Mouse (Mus musculus): ENCODE results near the gene Sult3a1.
"Not testable (repeated sequence)": the region's sequence is repeated elsewhere in the genome, so short reads cannot be mapped to it uniquely, and the experiment has no call there.

The Sult3a1 gene

DNA sequence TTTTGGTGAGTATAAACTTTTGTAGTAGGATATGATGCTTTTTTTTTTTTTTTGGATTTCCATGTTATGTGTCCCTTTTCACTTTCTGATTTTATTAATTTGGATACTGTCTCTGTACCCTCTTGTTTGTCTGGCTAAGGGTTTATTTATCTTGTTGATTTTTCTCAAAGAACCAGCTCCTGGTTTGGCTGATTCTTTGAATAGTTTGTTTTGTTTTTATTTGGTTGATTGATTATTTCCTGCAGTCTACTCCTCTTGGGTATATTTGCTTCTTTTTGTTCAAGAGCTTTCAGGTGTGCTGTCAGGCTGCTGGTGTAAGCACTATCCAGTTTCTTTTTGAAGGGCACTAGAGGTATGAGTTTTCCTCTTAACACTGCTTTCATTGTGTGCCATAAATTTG lies at the start of gene Sult3a1:
Sult3a1 (plus strand) TSS at position 301 of the 400 bp plus-strand sequence.
- no peak for DNase-seq

DNA sequence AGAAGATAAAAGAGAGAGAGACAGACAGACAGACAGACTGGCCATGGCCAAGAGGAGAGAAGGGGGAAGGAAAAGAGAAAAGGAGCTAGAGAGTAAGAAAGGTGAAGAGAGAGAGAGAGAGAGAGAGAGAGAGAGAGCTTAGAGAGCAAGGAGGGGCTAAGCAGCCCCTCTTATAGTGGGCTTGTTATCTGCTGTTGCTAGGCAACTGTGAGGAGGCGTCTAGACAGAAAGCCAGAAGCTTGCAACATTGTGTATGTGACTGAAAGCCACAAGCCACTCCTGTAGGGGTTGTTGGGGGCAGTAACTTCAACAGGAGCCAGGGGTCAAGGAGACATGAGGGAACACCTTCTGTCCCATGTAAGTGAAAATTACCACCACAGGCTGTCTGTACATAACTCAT lies 45.7 kb upstream of the Sult3a1 start:
- DNase-seq, result no peak

DNA sequence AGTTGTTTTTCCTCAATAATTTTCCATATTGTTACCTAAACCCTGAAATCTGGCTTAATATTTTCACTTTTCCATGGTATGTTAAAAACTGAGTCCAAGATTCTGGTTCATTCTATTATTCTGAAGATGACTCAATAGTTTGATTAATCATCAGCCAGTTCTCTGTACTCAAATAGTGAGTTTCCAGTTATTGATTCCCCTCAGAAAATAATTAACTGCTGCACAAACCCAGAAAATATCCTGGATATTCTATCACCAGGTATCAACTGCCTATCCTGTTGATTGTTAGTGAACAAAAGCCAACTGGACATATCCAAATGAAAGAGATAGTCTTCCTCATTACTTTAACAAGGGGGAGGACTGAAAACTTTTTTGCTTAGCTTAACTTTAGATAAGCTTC lies 43.3 kb upstream of the Sult3a1 start:
- no peak for DNase-seq

DNA sequence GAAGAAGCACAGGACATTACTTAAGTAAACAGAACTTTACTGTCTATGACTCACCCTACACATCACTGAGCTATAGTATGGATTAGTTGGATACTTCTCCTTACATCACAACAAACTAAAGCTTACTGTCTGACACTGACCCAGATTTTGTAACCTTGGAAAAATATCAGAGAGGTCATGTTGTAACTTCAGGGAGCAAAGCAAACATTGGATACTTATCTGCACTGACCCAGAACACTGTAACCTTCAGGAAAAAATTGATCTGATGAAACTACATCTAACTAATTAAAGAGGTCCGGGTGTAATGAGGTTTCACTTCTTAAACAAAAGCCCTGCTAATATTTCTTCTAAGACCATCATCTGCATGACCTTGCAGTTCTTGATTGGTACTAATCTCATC lies 40.6 kb upstream of the Sult3a1 start:
- DNase-seq, result no peak

DNA sequence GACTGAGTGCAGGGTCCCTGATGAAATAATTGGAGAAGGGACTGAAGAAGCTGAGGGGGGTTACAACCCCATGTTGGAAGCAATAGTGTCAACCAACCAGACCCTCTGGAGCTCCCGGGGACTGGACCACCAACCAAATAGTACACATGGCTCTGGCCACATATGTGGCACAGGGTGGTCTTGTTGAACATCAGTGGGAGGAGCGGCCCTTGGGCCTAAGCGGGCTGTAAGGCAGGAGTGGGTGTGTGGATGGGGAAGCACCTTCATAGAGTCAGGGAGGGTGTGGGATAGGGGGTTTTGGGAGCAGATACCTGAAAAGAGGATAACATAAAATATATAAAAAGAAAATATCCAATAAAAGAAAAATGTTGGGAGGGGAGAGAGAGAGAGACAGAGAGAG lies 36.6 kb upstream of the Sult3a1 start:
- no peak for DNase-seq

DNA sequence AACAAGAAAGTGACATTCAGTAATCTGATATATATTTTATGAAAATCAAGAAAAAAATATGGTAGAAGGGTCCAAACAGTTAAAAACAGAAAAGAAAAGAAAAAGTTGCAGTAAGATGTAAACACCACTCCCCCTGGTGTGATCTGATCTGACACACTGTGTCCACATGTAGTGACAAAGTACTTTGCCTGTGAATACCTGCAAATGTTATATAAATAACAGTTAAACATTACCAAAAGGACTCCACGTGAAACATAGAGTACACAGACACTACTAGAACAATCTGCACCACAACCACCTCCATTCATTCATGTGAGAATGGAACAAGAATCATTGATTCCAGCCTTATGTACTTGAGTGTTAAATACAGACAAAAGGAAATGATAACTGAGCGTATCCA lies 8.5 kb downstream of the Sult3a1 start:
- no peak for DNase-seq

DNA sequence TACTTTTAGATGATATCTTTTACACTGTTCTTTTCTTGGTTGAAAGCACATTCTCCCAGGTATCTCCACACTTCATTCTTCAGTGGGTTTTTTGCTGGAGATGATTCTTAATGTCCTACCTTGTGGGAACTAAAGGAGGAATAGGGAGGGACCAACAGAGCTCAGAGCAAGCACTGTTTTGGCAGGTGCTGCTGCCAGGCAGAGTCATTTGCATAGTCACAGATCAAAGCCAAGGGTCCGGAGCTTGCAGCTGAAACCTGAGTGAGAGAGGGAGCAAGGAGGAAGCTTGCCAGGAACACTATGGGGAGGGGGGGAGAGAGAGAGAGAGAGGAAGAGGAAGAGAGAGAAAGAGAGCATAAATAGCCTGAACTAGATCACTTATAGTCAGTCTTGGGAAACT lies 12.9 kb downstream of the Sult3a1 start:
- no peak for DNase-seq

DNA sequence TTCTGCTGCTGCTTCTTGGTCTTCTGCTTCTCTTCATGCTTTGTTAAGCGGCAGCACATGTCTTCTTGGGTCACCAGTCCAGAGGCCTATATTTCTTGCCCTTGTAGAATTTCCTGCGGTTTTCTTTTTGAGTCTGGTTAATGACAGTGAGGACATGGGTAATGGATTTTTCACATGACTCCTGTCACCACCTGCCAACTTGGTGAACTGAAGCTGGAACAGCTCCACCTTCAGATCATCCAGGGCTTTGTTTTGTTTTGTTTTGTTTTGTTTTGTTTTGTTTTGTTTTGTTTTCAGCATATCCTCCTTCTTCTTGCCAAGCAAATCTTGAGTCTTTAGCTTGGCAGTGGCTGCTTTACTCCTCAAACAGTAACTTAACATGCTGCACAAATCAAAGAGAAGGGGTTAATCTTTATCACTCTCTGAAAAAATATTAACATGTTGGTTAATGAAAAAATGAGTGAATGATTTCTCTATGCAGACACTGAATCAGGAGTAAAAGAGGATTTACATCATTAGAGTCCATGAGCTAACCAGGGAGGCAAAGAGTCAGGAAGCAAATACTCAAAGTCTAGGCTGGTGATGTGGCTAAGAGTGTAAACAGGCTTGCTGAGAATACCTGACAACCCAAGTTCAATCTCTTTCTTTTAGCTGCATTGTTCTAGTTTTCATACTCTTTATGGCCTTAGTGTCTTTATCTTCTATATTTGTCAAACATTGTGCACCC lies 15.3 kb downstream of the Sult3a1 start:
- no peak for DNase-seq

DNA sequence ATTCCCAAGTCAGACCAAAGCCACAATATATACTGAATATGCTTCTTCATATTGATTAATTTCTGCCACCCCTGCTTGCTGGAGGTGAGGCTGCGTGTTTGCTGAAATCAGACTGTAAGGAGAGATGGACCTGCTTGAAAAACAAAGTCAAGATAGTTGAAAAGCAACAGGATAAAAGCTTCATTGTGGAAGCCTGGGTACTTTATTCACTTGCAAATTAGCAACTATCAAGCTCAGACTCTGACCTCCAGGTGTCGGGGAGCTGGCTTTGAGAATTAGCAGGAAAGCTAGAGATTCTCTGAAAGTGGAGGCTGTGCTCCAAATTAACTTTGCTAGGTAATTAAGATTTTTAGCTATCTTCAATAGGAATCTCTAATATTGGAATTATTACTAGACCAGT lies 24.9 kb downstream of the Sult3a1 start:
- not testable (repeated sequence) for DNase-seq

DNA sequence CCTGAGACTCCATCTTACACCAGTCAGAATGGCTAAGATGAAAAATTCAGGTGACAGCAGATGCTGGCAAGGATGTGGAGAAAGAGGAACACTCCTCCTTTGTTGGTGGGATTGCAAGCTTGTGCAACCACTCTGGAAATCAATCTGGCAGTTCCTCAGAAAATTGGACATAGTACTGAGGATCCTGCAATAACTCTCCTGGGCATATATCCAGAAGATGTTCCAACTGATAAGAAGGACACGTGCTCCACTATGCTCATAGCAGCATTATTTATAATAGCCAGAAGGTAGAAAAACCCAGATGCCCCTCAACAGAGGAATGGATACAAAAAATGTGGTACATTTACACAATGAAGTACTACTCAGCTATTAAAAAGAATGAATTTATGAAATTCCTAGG lies 44.0 kb downstream of the Sult3a1 start:
- DNase-seq, result not testable (repeated sequence)

DNA sequence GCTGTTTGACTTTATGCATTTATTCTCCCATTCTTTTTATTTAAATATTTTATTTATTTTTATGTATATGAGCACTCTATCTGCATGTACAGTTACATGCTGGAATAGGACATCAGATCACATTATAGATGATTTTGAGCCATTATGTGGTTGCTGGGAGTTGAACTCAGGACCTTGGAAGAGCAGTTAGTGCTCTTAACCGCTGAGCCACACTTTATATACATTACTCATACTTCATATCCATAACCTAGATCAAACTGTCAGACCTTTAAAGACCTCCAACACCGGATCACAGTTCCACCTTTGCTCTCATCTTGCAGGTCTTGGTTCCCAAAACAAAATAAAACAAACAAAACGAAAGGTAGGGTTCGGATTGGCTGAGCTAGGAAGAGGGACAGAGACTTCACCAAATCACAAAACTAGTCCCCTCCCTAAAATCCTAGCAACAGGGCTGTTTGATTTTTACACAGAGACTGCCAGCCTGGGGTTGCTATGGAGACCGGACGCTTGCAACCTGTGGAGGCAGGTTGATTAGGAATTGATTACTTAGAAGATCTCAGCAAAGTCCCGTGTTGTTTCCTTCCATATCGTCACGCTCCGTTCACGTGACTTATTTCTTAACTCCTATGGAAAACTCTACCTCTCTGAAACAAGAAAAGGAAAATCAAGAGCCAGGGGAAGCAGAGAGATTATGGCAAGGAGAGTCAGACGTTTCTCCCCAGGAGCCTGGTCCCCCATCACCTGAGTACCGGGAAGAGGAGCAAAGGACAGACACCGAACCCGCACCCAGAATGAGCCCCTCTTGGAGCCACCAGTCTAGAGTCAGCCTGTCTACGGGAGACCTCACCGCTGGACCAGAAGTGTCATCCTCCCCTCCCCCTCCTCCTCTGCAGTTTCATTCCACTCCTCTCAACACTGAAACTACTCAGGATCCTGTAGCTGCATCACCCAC lies 47.3 kb downstream of the Sult3a1 start, which contains the start of gene Rsph4a:
Rsph4a (plus strand) TSS at position 582 of the 952 bp plus-strand sequence.
- DNase-seq, result no peak

DNA sequence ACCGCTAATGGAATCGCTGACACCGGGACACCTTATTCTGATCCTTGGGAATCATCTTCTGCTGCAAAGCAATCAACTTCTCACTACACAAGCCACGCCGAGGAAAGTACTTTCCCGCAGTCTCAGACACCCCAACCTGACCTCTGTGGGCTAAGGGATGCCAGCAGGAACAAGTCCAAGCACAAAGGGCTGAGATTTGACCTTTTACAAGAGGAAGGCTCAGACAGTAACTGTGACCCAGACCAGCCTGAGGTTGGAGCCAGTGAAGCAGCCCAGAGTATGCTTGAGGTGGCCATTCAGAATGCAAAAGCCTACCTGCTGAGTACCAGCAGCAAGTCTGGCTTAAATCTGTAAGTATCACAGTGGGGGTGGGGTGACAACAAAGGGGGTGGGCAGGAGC lies 48.0 kb downstream of the Sult3a1 start:
- no peak for DNase-seq
